Comparison of ENCODE assay signal across 12 mouse cellular contexts in the genomic region with DNA sequence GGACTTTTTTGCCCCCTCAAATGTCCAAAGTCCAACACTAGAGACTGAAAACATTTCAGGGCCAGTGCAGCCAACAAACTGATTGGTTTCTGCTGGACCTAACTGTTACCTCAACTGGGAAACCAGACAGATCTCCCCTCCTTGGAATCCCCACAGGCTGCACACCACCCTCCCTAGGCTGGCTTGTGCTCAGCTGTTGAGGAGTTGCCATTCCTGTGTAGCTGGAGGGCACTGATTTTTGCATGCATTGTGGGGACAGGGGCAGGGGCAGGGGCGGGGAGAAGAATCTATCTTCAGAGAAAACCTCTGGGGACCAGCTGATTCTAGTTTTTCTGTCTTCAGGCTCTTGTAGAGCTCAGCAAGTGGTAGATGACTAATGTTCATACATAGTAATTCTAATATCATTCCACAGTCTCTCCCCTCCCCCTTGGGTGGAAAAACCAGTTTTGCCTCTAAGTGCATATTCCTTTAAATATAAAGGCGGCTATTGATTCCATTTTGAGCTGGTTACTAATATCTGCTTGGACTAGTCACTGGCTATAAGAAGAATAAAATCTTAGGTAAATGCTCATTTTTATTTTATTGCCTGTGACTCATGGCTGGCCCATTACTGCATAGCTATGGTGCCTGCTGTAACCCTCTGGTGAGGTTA. TPM values are rescaled to one million over a fixed set of nuclear protein-coding genes. Genes with fewer than 3 reads are reported as not detected.
DNase-seq lines count a peak whose midpoint lies in the region; ATAC-seq and TF ChIP-seq lines count a peak whose summit lies in the region.
"Had no signal": no experiment of that assay in that cellular context is flagged by ENCODE, and none has a peak within 500 bp of the region (broad histone marks: within the 10 kb centered on the region; RNA-seq: fewer than 3 reads in every experiment).

No protein-coding gene starts in this region.

- ATAC-seq in liver, embryonic 11.5 days (replicated peaks; ENCODE audit: low FRiP score), result no peak

- DNase-seq in gastrocnemius, adult 2 months, result no peak
- DNase-seq in gastrocnemius, postnatal 10 days, result no peak
- DNase-seq in liver, embryonic 11.5 days (ENCODE audit: low spot score), result no peak
- DNase-seq in liver, result no peak
- peak; percentile 46 for DNase-seq in fibroblast of lung, adult 2 months (ENCODE audit: low read depth)
- peak; percentile 38 for DNase-seq in lung, postnatal 10 days
- no peak for DNase-seq in cerebellum, postnatal 10 days
- no peak for DNase-seq in left cerebral cortex, adult 18-20 months (ENCODE audit: low spot score in 2 of 2)

- H3K9me3 ChIP-seq in liver, embryonic 11.5 days (ENCODE audit: control insufficient read depth, low read length), result no peaks in the 10 kb centered on the region
- H3K9me3 ChIP-seq: megakaryocyte, embryonic 14.5 days; neural tube, embryonic 13.5 days had no signal

- no peak overlapping the region for H3K4me3 ChIP-seq in gastrocnemius, adult 2 months
- no peak overlapping the region for H3K4me3 ChIP-seq in liver, embryonic 11.5 days (ENCODE audit: low read depth, low read length)
- H3K4me3 ChIP-seq: erythroblast, embryonic 14.5 days; megakaryocyte, embryonic 14.5 days; neural tube, embryonic 13.5 days had no signal

- peaks cover 37% of the 10 kb centered on the region for H3K4me1 ChIP-seq in liver, embryonic 11.5 days (replicated peaks; ENCODE audit: control insufficient read depth, insufficient read depth, low read length)

- no peaks in the 10 kb centered on the region for H3K36me3 ChIP-seq in liver, embryonic 11.5 days (ENCODE audit: control insufficient read depth, insufficient read depth, low read length)
- H3K36me3 ChIP-seq: neural tube, embryonic 13.5 days had no signal

- peak overlapping the region; percentile 90 for H3K27ac ChIP-seq in gastrocnemius, adult 2 months
- peak overlapping the region; percentile 34; the same call in 1 of the 2 replicates for H3K27ac ChIP-seq in liver, embryonic 11.5 days (ENCODE audit: low read depth, low read length)
- H3K27ac ChIP-seq: neural tube, embryonic 13.5 days had no signal

- WGBS in liver, embryonic 11.5 days, result 85% methylated on average over 2 of the region's 2 CpGs

- intact Hi-C loops in gastrocnemius, adult 2 months (cut with DNase I), result no loop called here

- H3K27me3 ChIP-seq in liver, embryonic 11.5 days (replicated peaks; ENCODE audit: control insufficient read depth, insufficient read depth, low read length), result no peaks in the 10 kb centered on the region; the same call in none of the 2 replicates

- H3K9ac ChIP-seq in liver, embryonic 11.5 days (ENCODE audit: low read depth, low read length), result no peak overlapping the region; the same call in 1 of the 2 replicates
- H3K9ac ChIP-seq: neural tube, embryonic 13.5 days had no signal

- no peak overlapping the region for H3K4me2 ChIP-seq in liver, embryonic 11.5 days
- H3K4me2 ChIP-seq: neural tube, embryonic 13.5 days had no signal

- no peak for TF ChIP-seq CTCF in gastrocnemius, adult 2 months (IDR thresholded peaks at IDR 0.05)

RNA-seq across cellular contexts. Expression of gene Anxa6, which starts 5.9 kb away (rescaled TPM):
- total RNA-seq in gastrocnemius, adult 2 months (2021), result 100 to 1,000 TPM; 166 to 187 TPM
- total RNA-seq in gastrocnemius, postnatal 10 days (2021), result 100 to 1,000 TPM; 297 to 313 TPM
- polyA plus RNA-seq in liver, embryonic 11.5 days (2014; fragmentation: Nextera tagmentation; extraction: Ambion mirVana), result 78.5 and 86.6 TPM in 2 replicates
- total RNA-seq in left cerebral cortex, adult 18-20 months (2021), result 10 to 100 TPM; 86.6 to 97.2 TPM

RNA-seq across cellular contexts. Expression of gene Ccdc69, which starts 50.6 kb away (rescaled TPM):
- 1 to 10 TPM; 3.6 to 3.9 TPM for total RNA-seq in gastrocnemius, adult 2 months (2021)
- 10 to 100 TPM; 14.1 to 14.4 TPM for total RNA-seq in gastrocnemius, postnatal 10 days (2021)
- 1.2 and 1.4 TPM in 2 replicates for polyA plus RNA-seq in liver, embryonic 11.5 days (2014; fragmentation: Nextera tagmentation; extraction: Ambion mirVana)
- total RNA-seq in left cerebral cortex, adult 18-20 months (2021), result under 1 TPM; 0.47 to 0.77 TPM
- total RNA-seq: layer of hippocampus, postnatal 14 days had no signal
- polyA plus RNA-seq: erythroblast, embryonic 14.5 days had no signal

Comparison
In these comparisons a context has a peak if more than half of its experiments do, and no peak if none do; other contexts are left out.
1. DNase-seq: peak in fibroblast of lung, adult 2 months (single experiment) and lung, postnatal 10 days (single experiment); none in gastrocnemius, adult 2 months (single experiment), gastrocnemius, postnatal 10 days (single experiment), liver, embryonic 11.5 days (single experiment), liver (single experiment), cerebellum, postnatal 10 days (0 of 2) and left cerebral cortex, adult 18-20 months (0 of 2).